Mouse (Mus musculus): ENCODE data around the gene Nek2.

- TF ChIP-seq POLR2A (IDR thresholded peaks at IDR 0.05; ENCODE audit: extremely low read depth, insufficient read depth, low read length) (no peak), CTCF (IDR thresholded peaks at IDR 0.05; ENCODE audit: low read depth, low read length) (no peak)
These were observed 43.7 kb upstream of the Nek2 start for GRCm38 (mm10) chr1:191777521-191777920.
